Mouse (Mus musculus) liver, postnatal 0 days (tissue): Measurements from ENCODE around the gene Mgat5.

Source experiments
- CTCF ChIP-seq: sonication (generic); IDR thresholded peaks from 2 replicates; pipeline ENCODE4 v1.5.1; 2016; ENCODE audit warnings: antibody characterized with exemption, low read depth
- EP300 ChIP-seq: IDR thresholded peaks from 2 replicates; pipeline ENCODE4 v1.6.1; 2016; ENCODE audit warnings: antibody characterized with exemption, low read depth, mild to moderate bottlenecking

DNA sequence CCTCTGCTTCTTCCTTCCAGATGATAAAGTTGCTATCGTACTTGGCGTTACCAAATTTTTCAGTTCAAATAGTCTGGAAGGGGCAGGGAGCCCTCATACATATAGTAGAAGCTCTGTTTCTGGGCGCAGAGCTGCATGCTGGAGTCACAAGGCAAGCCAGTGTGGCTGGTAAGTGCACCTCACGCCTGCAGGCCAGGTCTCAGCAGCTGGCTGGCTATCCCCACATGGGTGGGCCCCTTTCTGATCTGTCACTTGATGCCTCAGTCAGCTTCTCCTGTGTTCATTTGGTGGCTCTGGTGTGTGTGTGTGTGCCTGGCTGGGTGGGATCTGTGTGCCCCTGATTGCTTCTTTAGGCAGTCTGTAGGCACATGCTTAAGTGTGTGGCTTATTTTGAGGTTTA lies 12.8 kb downstream of the Mgat5 start:
- TF ChIP-seq CTCF: no peak
- TF ChIP-seq EP300: no peak
